Mouse (Mus musculus): ENCODE measurements around the gene Tecpr2.

Gene Tecpr2

GRCm38 (mm10) chr12:110864008-110864407, 25.1 kb upstream of the Tecpr2 start:
- no peak for DNase-seq (ENCODE audit: low read depth, low spot score)

- no peak for DNase-seq (ENCODE audit: low read depth, low spot score)
Measured at GRCm38 (mm10) chr12:110865571-110865970, 23.5 kb upstream of the Tecpr2 start.

- DNase-seq (ENCODE audit: low read depth, low spot score): no peak
Measured at GRCm38 (mm10) chr12:110865989-110866388, 23.1 kb upstream of the Tecpr2 start.

- DNase-seq (ENCODE audit: low read depth, low spot score): no peak
Measured at GRCm38 (mm10) chr12:110870107-110870506, 19.0 kb upstream of the Tecpr2 start.

GRCm38 (mm10) chr12:110871247-110871646, 17.8 kb upstream of the Tecpr2 start:
- DNase-seq (ENCODE audit: low read depth, low spot score): no peak

- DNase-seq (ENCODE audit: low read depth, low spot score): no peak
Measured at GRCm38 (mm10) chr12:110875351-110875750, 13.7 kb upstream of the Tecpr2 start.

GRCm38 (mm10) chr12:110882291-110882690, 6.8 kb upstream of the Tecpr2 start:
- DNase-seq (ENCODE audit: low read depth, low spot score): no peak

GRCm38 (mm10) chr12:110885251-110885650, 3.8 kb upstream of the Tecpr2 start:
- no peak for DNase-seq (ENCODE audit: low read depth, low spot score)

- DNase-seq (ENCODE audit: low read depth, low spot score): no peak
Measured at GRCm38 (mm10) chr12:110888106-110888505, 958 bp upstream of the Tecpr2 start.

GRCm38 (mm10) chr12:110888606-110889005, 458 bp upstream of the Tecpr2 start:
- peak; percentile 7 for DNase-seq (ENCODE audit: low read depth, low spot score)

- DNase-seq (ENCODE audit: low read depth, low spot score): no peak
Measured at GRCm38 (mm10) chr12:110891887-110892286, 2.8 kb downstream of the Tecpr2 start.

GRCm38 (mm10) chr12:110902106-110902505, 13.0 kb downstream of the Tecpr2 start:
- DNase-seq (ENCODE audit: low read depth, low spot score): no peak

GRCm38 (mm10) chr12:110903536-110903935, 14.5 kb downstream of the Tecpr2 start:
- DNase-seq (ENCODE audit: low read depth, low spot score): no peak

- no peak for DNase-seq (ENCODE audit: low read depth, low spot score)
Measured at GRCm38 (mm10) chr12:110907845-110908244, 18.8 kb downstream of the Tecpr2 start.

GRCm38 (mm10) chr12:110909962-110910361, 20.9 kb downstream of the Tecpr2 start:
- DNase-seq (ENCODE audit: low read depth, low spot score): no peak

GRCm38 (mm10) chr12:110915761-110916160, 26.7 kb downstream of the Tecpr2 start:
- DNase-seq (ENCODE audit: low read depth, low spot score): no peak

GRCm38 (mm10) chr12:110920254-110920653, 31.2 kb downstream of the Tecpr2 start:
- DNase-seq (ENCODE audit: low read depth, low spot score): no peak

GRCm38 (mm10) chr12:110921572-110921971, 32.5 kb downstream of the Tecpr2 start:
- no peak for DNase-seq (ENCODE audit: low read depth, low spot score)

GRCm38 (mm10) chr12:110932820-110933219, 43.8 kb downstream of the Tecpr2 start:
- no peak for DNase-seq (ENCODE audit: low read depth, low spot score)

GRCm38 (mm10) chr12:110935983-110936620, 47.0 kb downstream of the Tecpr2 start:
- DNase-seq (ENCODE audit: low read depth, low spot score): peak; percentile 87

- no peak for DNase-seq (ENCODE audit: low read depth, low spot score)
Measured at GRCm38 (mm10) chr12:110937496-110937895, 48.4 kb downstream of the Tecpr2 start.

- no peak for DNase-seq (ENCODE audit: low read depth, low spot score)
Measured at GRCm38 (mm10) chr12:110939385-110939784, 50.3 kb downstream of the Tecpr2 start.

GRCm38 (mm10) chr12:110940869-110941268, 51.8 kb downstream of the Tecpr2 start:
- DNase-seq (ENCODE audit: low read depth, low spot score): no peak

- DNase-seq (ENCODE audit: low read depth, low spot score): no peak
Measured at GRCm38 (mm10) chr12:110946216-110946615, 57.2 kb downstream of the Tecpr2 start.
